Mouse (Mus musculus): ENCODE data around the gene Fgf8.
A peak's percentile ranks its signal among the peaks of the same experiment; 100 is the strongest.

Gene Fgf8

DNA sequence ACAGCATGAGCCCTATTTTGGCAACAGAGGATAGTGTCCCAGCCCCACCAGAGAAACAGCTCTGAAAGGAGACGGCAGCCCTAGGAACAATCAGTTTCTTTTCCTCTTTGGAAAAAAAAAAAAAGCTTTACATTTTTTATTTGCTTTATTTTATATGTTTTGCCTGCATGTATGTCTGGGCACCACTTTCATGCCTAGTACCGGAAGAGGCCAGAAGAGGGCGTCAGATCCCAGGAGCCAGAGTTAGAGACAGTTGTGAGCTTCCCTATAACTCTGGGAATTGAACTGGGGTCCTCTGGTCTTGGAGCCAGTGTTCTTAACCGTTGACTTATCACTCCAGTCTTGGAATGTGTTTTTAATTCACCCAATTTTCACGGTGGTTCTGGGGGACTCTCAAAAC is 20.5 kb downstream of the Fgf8 start:
- no peak for DNase-seq

GRCm38 (mm10) chr19:45718286-45718685 is 24.4 kb downstream of the Fgf8 start:
- DNase-seq = peak; percentile 19

GRCm38 (mm10) chr19:45717493-45718220 is 25.1 kb downstream of the Fgf8 start:
- DNase-seq = peak; percentile 50

GRCm38 (mm10) chr19:45708704-45709103 is 34.0 kb downstream of the Fgf8 start:
- no peak for DNase-seq

DNA sequence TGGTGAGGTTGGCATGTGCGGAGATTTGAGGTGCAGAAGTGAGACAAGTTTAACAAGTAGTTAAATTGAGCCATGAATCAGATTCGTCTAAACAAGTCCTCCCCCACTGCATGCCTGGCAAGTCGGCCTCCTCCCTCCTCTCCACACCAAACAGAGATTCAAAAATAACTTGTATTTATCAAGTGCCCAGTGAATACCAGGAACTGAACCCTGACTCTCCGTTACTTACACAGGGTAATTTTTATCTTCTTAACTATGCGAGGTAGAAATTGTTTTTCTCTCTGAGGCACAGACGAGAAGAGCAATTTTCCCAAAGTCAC is 46.5 kb downstream of the Fgf8 start:
- DNase-seq = no peak

- DNase-seq = no peak
Measured at GRCm38 (mm10) chr19:45695496-45696280, 47.0 kb downstream of the Fgf8 start.

GRCm38 (mm10) chr19:45694056-45694455 is 48.7 kb downstream of the Fgf8 start:
- DNase-seq = no peak

- DNase-seq = peak; percentile 47
Measured at GRCm38 (mm10) chr19:45692211-45692610, 50.5 kb downstream of the Fgf8 start.

DNA sequence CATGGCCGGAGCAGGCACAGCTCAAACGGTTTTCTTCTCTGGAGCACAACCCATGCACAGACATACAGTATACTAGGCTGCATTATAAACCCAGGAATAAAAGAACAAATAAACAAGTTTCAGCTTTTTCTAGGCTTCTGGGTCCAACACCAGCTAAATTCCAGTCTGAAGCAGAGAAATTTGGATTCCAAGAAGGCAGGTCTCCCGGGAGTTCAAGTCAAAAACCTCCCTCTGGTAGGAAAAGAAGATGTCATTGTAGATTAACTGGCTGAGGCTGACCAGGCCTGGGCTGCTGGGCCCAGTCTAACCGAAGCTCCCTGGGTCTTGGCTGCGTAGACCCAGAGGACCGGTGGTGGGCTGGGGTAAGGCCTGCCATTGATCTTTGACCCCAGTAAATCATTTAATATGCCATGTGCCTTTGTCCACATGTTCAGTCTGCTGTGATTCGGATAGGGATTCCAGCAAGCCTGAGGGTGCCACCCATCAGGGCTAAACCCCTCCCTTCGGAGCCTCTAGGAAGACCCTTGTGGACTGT is 51.6 kb downstream of the Fgf8 start:
- DNase-seq = no peak

DNA sequence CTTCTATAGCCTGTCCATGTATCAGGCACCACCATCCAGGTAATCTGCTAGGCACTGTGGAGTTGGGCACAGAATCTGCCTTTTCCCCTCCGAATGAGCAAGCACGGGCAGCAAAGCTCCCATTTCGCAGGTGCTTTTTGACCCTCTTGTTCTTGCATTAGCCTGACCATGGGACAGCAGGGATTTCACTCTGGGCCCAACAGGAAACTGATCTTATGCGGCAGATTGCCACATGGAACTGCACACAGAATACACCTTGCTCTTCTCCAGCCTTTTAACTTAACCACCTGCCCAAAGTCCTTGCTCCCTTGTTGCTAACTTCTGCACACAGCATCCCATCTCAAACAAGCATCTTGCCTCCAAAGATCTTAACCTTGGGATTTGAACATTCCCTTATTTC is 55.7 kb downstream of the Fgf8 start:
- DNase-seq = no peak
